Mouse (Mus musculus): Measurements from ENCODE around the gene Oser1. TPM values are rescaled to one million over a fixed set of nuclear protein-coding genes. Genes with fewer than 3 reads are reported as not detected.
"Not testable (repeated sequence)": the region's sequence is repeated elsewhere in the genome, so short reads cannot be mapped to it uniquely, and the experiment has no call there.

The Oser1 gene
- total and polyA plus RNA-seq, 2 experiments from 2014 or later, result 26.6 to 57.3 TPM

- 78% methylated on average over 8 of the region's 8 CpGs for WGBS
- H3K27ac ChIP-seq (ENCODE audit: low read depth, low read length), result no peak overlapping the region
- H3K36me3 ChIP-seq (ENCODE audit: insufficient read depth), result peaks cover 28% of the 10 kb centered on the region
- no peak for ATAC-seq
- peaks cover 5% of the 10 kb centered on the region; the same call in 1 of the 2 replicates for H3K4me1 ChIP-seq (ENCODE audit: insufficient read depth)
- H3K4me2 ChIP-seq (ENCODE audit: low read depth), result no peak overlapping the region
- no peaks in the 10 kb centered on the region for H3K9me3 ChIP-seq (ENCODE audit: low read length)
- H3K27me3 ChIP-seq (ENCODE audit: insufficient read depth, low read length), result no peaks in the 10 kb centered on the region
- no peak overlapping the region for H3K4me3 ChIP-seq (ENCODE audit: low read depth, low read length)
- TF ChIP-seq CTCF (IDR thresholded peaks at IDR 0.05; ENCODE audit: low read depth), result no peak
- no peak overlapping the region for H3K9ac ChIP-seq
- no peak for DNase-seq
Observed at GRCm38 (mm10) chr2:163466771-163467170, 42.3 kb upstream of the Oser1 start.

- H3K4me3 ChIP-seq (ENCODE audit: low read depth, low read length), result no peak overlapping the region
- H3K27ac ChIP-seq (ENCODE audit: low read depth, low read length), result no peak overlapping the region
- H3K4me1 ChIP-seq (ENCODE audit: insufficient read depth), result no peaks in the 10 kb centered on the region
- DNase-seq, result no peak
- no peaks in the 10 kb centered on the region for H3K27me3 ChIP-seq (ENCODE audit: insufficient read depth, low read length)
- no peak overlapping the region for H3K4me2 ChIP-seq (ENCODE audit: low read depth)
- no peak for TF ChIP-seq CTCF (IDR thresholded peaks at IDR 0.05; ENCODE audit: low read depth)
- no peak overlapping the region for H3K9ac ChIP-seq
- WGBS, result 77% methylated on average over 6 of the region's 6 CpGs
- H3K9me3 ChIP-seq (ENCODE audit: low read length), result no peaks in the 10 kb centered on the region
- H3K36me3 ChIP-seq (ENCODE audit: insufficient read depth), result peaks cover 27% of the 10 kb centered on the region
- ATAC-seq, result no peak
Observed at GRCm38 (mm10) chr2:163464562-163464961, 40.1 kb upstream of the Oser1 start.

DNA sequence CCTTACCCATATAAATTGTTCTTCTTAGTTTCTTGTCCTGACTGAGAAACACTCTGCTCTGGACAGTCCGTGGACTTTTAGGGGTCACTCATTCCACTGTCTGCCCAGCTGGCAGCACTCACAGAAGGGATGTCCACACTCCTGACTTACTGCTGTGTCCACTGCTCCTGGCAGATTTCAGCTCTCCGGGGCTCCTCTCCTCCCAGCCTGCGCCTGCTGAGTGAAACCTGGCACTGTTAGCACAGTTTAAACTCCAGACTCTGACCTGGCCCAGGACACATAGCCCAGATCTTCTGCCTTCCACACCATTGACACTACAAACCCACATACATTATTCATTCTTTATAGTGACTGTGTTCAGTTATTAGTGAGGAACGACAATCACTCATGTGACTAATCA lies 39.5 kb upstream of the Oser1 start:
- H3K36me3 ChIP-seq (ENCODE audit: insufficient read depth), result peaks cover 22% of the 10 kb centered on the region
- no peak for TF ChIP-seq CTCF (IDR thresholded peaks at IDR 0.05; ENCODE audit: low read depth)
- ATAC-seq, result no peak

DNA sequence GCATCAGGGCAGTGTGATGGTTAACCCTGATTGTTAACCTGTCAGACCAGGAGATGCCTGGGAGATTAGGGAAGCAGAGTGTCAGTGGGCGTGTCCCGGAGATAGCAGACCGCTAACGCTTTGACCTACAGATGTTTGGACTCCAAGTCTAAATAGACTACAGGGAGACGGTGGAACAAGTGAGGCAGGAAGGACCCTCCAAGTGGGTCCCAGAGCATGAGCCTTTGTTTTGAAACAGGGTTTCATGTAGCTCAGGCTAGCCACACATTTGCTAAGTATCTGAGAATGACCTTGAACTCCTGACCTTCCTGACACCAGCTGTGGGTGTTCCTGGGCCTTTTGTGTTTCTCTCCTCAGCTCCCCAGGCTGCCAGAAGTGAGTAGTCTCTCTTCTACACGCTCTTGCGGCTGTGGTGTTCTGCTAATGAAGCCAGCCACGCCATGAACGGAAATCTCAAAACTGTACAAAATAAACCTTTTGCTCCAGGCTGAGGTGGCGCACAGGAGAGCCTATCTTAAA lies 38.8 kb upstream of the Oser1 start:
- Histone ChIP-seq H3K4me3 (ENCODE audit: low read depth, low read length) (no peak overlapping the region), H3K9me3 (ENCODE audit: low read length) (no peaks in the 10 kb centered on the region), H3K4me1 (ENCODE audit: insufficient read depth) (peaks cover 4% of the 10 kb centered on the region; the same call in 1 of the 2 replicates), H3K9ac (no peak overlapping the region), H3K36me3 (ENCODE audit: insufficient read depth) (peaks cover 15% of the 10 kb centered on the region), H3K27me3 (ENCODE audit: insufficient read depth, low read length) (no peaks in the 10 kb centered on the region), H3K4me2 (ENCODE audit: low read depth) (no peak overlapping the region), H3K27ac (ENCODE audit: low read depth, low read length) (no peak overlapping the region)
- WGBS, result 74% methylated on average over 10 of the region's 10 CpGs
- DNase-seq (no peak), ATAC-seq (no peak)
- TF ChIP-seq CTCF (IDR thresholded peaks at IDR 0.05; ENCODE audit: low read depth), result no peak

More for the DNA sequence above, 39.5 kb upstream of the Oser1 start:
- Histone ChIP-seq H3K27me3 (ENCODE audit: insufficient read depth, low read length) (no peaks in the 10 kb centered on the region), H3K9me3 (ENCODE audit: low read length) (no peaks in the 10 kb centered on the region), H3K9ac (no peak overlapping the region), H3K4me2 (ENCODE audit: low read depth) (no peak overlapping the region), H3K4me3 (ENCODE audit: low read depth, low read length) (no peak overlapping the region), H3K4me1 (ENCODE audit: insufficient read depth) (peaks cover 2% of the 10 kb centered on the region; the same call in 1 of the 2 replicates), H3K27ac (ENCODE audit: low read depth, low read length) (no peak overlapping the region)
- no peak for DNase-seq
- 76% methylated on average over 4 of the region's 4 CpGs for WGBS

GRCm38 (mm10) chr2:163462801-163463200 lies 38.3 kb upstream of the Oser1 start:
- Histone ChIP-seq H3K4me3 (ENCODE audit: low read depth, low read length) (no peak overlapping the region), H3K4me1 (ENCODE audit: insufficient read depth) (peaks cover 4% of the 10 kb centered on the region; the same call in 1 of the 2 replicates), H3K9me3 (ENCODE audit: low read length) (no peaks in the 10 kb centered on the region), H3K27me3 (ENCODE audit: insufficient read depth, low read length) (no peaks in the 10 kb centered on the region), H3K4me2 (ENCODE audit: low read depth) (no peak overlapping the region), H3K9ac (no peak overlapping the region), H3K36me3 (ENCODE audit: insufficient read depth) (peaks cover 10% of the 10 kb centered on the region), H3K27ac (ENCODE audit: low read depth, low read length) (no peak overlapping the region)
- DNase-seq (no peak), ATAC-seq (no peak)
- TF ChIP-seq CTCF (IDR thresholded peaks at IDR 0.05; ENCODE audit: low read depth), result no peak
- 80% methylated on average over 11 of the region's 11 CpGs for WGBS

GRCm38 (mm10) chr2:163462386-163462785 lies 37.9 kb upstream of the Oser1 start:
- Histone ChIP-seq H3K4me1 (ENCODE audit: insufficient read depth) (peaks cover 4% of the 10 kb centered on the region; the same call in 1 of the 2 replicates), H3K27ac (ENCODE audit: low read depth, low read length) (no peak overlapping the region), H3K4me3 (ENCODE audit: low read depth, low read length) (no peak overlapping the region), H3K9ac (no peak overlapping the region), H3K36me3 (ENCODE audit: insufficient read depth) (peaks cover 7% of the 10 kb centered on the region; the same call in 1 of the 2 replicates), H3K4me2 (ENCODE audit: low read depth) (no peak overlapping the region), H3K27me3 (ENCODE audit: insufficient read depth, low read length) (no peaks in the 10 kb centered on the region), H3K9me3 (ENCODE audit: low read length) (no peaks in the 10 kb centered on the region)
- ATAC-seq (no peak), DNase-seq (no peak)
- WGBS, result 76% methylated on average over 5 of the region's 5 CpGs
- no peak for TF ChIP-seq CTCF (IDR thresholded peaks at IDR 0.05; ENCODE audit: low read depth)

- H3K4me1 ChIP-seq (ENCODE audit: insufficient read depth); ATAC-seq; H3K9me3 ChIP-seq (ENCODE audit: low read length); H3K36me3 ChIP-seq (ENCODE audit: insufficient read depth); H3K4me3 ChIP-seq (ENCODE audit: low read depth, low read length); H3K4me2 ChIP-seq (ENCODE audit: low read depth); H3K27ac ChIP-seq (ENCODE audit: low read depth, low read length); H3K27me3 ChIP-seq (ENCODE audit: insufficient read depth, low read length); H3K9ac ChIP-seq; DNase-seq: not testable (repeated sequence)
- WGBS, result 97% methylated on average over 8 of the region's 9 CpGs
Observed at GRCm38 (mm10) chr2:163461307-163461706, 36.8 kb upstream of the Oser1 start.
